Mouse (Mus musculus) hindbrain, embryonic 10.5 days (tissue): ENCODE results near the gene Ier5. TPM values are rescaled to one million over a fixed set of nuclear protein-coding genes. Genes with fewer than 3 reads are reported as not detected.

Experiments
- DNase-seq: peaks from one replicate; pipeline ENCODE4 v3.0.0-alpha.2; 2017; ENCODE audit warnings: low spot score
- H3K27ac ChIP-seq: fragments of 300-500 bp; sonication (generic); 2 replicates; pipeline ENCODE4 v1.5.1; 2016; ENCODE audit warnings: mild to moderate bottlenecking, moderate library complexity
- H3K27me3 ChIP-seq: fragments of 300-500 bp; sonication (generic); 2 replicates; pipeline ENCODE4 v1.6.1; 2016; ENCODE audit warnings: mild to moderate bottlenecking; ENCODE audit not compliant: poor library complexity, insufficient read depth, severe bottlenecking
- H3K36me3 ChIP-seq: fragments of 300-500 bp; sonication (generic); 2 replicates; pipeline ENCODE4 v1.6.1; 2016; ENCODE audit warnings: mild to moderate bottlenecking, moderate library complexity
- H3K4me1 ChIP-seq: fragments of 300-500 bp; sonication (generic); replicated peaks from 2 replicates; pipeline ENCODE4 v1.6.1; 2016; ENCODE audit warnings: mild to moderate bottlenecking
- H3K4me3 ChIP-seq: fragments of 300-500 bp; sonication (generic); 2 replicates; pipeline ENCODE4 v1.5.1; 2016; ENCODE audit warnings: mild to moderate bottlenecking, moderate library complexity
- H3K9me3 ChIP-seq: fragments of 300-500 bp; sonication (generic); 2 replicates; pipeline ENCODE4 v1.6.1; 2016; ENCODE audit warnings: mild to moderate bottlenecking, moderate library complexity
- WGBS: fragments of 180-500 bp; shearing (Covaris S2); methylation state at CpG from one replicate; pipeline ENCODE4 v1.1.7; 2016; 5-methylcytosine and 5-hydroxymethylcytosine counted together
- polyA plus RNA-seq: library from polyadenylated mRNA; unstranded; fragments of >200 nt; fragmentation: Nextera tagmentation; extraction: Ambion mirVana; gene quantifications from 2 replicates; pipeline ENCODE4 v1.2.1, GENCODE M21; 2016

Ier5 gene
- polyA plus RNA-seq, 1 experiment from 2014 or later: 7.0 TPM

- Histone ChIP-seq H3K9me3 (no peaks in the 10 kb centered on the region), H3K4me1 (peaks cover 65% of the 10 kb centered on the region), H3K27ac (peak overlapping the region; percentile 70; the same call in 1 of the 2 replicates), H3K27me3 (0 out of 2 replicates have a peak, but pooled peaks cover 3% of the 10 kb centered on the region), H3K36me3 (no peaks in the 10 kb centered on the region), H3K4me3 (no peak overlapping the region)
- no peak for DNase-seq
- 47% methylated on average over 3 of the region's 3 CpGs for WGBS
These were observed 44.4 kb downstream of the Ier5 start for GRCm38 (mm10) chr1:155055041-155055440.

- DNase-seq: no peak
- Histone ChIP-seq H3K36me3 (no peaks in the 10 kb centered on the region), H3K27ac (peak overlapping the region; percentile 70; the same call in 1 of the 2 replicates), H3K4me1 (peaks cover 65% of the 10 kb centered on the region), H3K27me3 (0 out of 2 replicates have a peak, but pooled peaks cover 3% of the 10 kb centered on the region), H3K9me3 (no peaks in the 10 kb centered on the region), H3K4me3 (no peak overlapping the region)
- WGBS: 66% methylated on average over 6 of the region's 6 CpGs
These were observed 45.0 kb downstream of the Ier5 start for GRCm38 (mm10) chr1:155054366-155054965.

GRCm38 (mm10) chr1:155053296-155053695 lies 46.1 kb downstream of the Ier5 start:
- H3K9me3 ChIP-seq: no peaks in the 10 kb centered on the region
- no peaks in the 10 kb centered on the region for H3K36me3 ChIP-seq
- H3K4me1 ChIP-seq: peaks cover 66% of the 10 kb centered on the region
- DNase-seq: no peak
- H3K27ac ChIP-seq: peak overlapping the region; percentile 86
- H3K27me3 ChIP-seq: 0 out of 2 replicates have a peak, but pooled peaks cover 3% of the 10 kb centered on the region
- 83% methylated on average over 1 of the region's 1 CpGs for WGBS
- no peak overlapping the region for H3K4me3 ChIP-seq

- peaks cover 63% of the 10 kb centered on the region for H3K4me1 ChIP-seq
- 10% methylated on average over 9 of the region's 9 CpGs for WGBS
- DNase-seq: no peak
These were observed 46.7 kb downstream of the Ier5 start for GRCm38 (mm10) chr1:155052761-155053166.

GRCm38 (mm10) chr1:155052131-155052760 lies 47.2 kb downstream of the Ier5 start:
- H3K27me3 ChIP-seq: 0 out of 2 replicates have a peak, but pooled peaks cover 3% of the 10 kb centered on the region
- H3K9me3 ChIP-seq: no peaks in the 10 kb centered on the region
- H3K4me3 ChIP-seq: no peak overlapping the region
- peak overlapping the region; percentile 86 for H3K27ac ChIP-seq
- no peak for DNase-seq
- H3K4me1 ChIP-seq: peaks cover 63% of the 10 kb centered on the region
- H3K36me3 ChIP-seq: no peaks in the 10 kb centered on the region
- WGBS: 25% methylated on average over 4 of the region's 4 CpGs

More at GRCm38 (mm10) chr1:155052761-155053166, 46.7 kb downstream of the Ier5 start:
- Histone ChIP-seq H3K27ac (peak overlapping the region; percentile 86), H3K36me3 (no peaks in the 10 kb centered on the region), H3K27me3 (0 out of 2 replicates have a peak, but pooled peaks cover 3% of the 10 kb centered on the region), H3K9me3 (no peaks in the 10 kb centered on the region), H3K4me3 (no peak overlapping the region)

GRCm38 (mm10) chr1:155051701-155052127 lies 47.7 kb downstream of the Ier5 start:
- peak overlapping the region; percentile 86 for H3K27ac ChIP-seq
- H3K4me3 ChIP-seq: no peak overlapping the region
- H3K36me3 ChIP-seq: no peaks in the 10 kb centered on the region
- H3K4me1 ChIP-seq: peaks cover 63% of the 10 kb centered on the region
- no peaks in the 10 kb centered on the region for H3K9me3 ChIP-seq
- DNase-seq: no peak
- 29% methylated on average over 10 of the region's 10 CpGs for WGBS
- H3K27me3 ChIP-seq: 0 out of 2 replicates have a peak, but pooled peaks cover 3% of the 10 kb centered on the region

- Histone ChIP-seq H3K27ac (peak overlapping the region; percentile 86), H3K36me3 (no peaks in the 10 kb centered on the region), H3K27me3 (0 out of 2 replicates have a peak, but pooled peaks cover 3% of the 10 kb centered on the region), H3K4me1 (peaks cover 59% of the 10 kb centered on the region), H3K9me3 (no peaks in the 10 kb centered on the region), H3K4me3 (no peak overlapping the region)
- 84% methylated on average over 9 of the region's 9 CpGs for WGBS
- no peak for DNase-seq
These were observed 48.4 kb downstream of the Ier5 start for GRCm38 (mm10) chr1:155050897-155051592.

- peak; percentile 53 for DNase-seq
- Histone ChIP-seq H3K9me3 (no peaks in the 10 kb centered on the region), H3K27me3 (0 out of 2 replicates have a peak, but pooled peaks cover 3% of the 10 kb centered on the region), H3K27ac (peak overlapping the region; percentile 78), H3K36me3 (no peaks in the 10 kb centered on the region), H3K4me1 (peaks cover 56% of the 10 kb centered on the region), H3K4me3 (no peak overlapping the region)
- 32% methylated on average over 5 of the region's 5 CpGs for WGBS
These were observed 49.3 kb downstream of the Ier5 start for GRCm38 (mm10) chr1:155050174-155050573.

GRCm38 (mm10) chr1:155048947-155049346 lies 50.5 kb downstream of the Ier5 start:
- no peak overlapping the region for H3K4me3 ChIP-seq
- 0 out of 2 replicates have a peak, but pooled peaks cover 3% of the 10 kb centered on the region for H3K27me3 ChIP-seq
- WGBS: 7% methylated on average over 5 of the region's 5 CpGs
- DNase-seq: peak; percentile 89
- no peaks in the 10 kb centered on the region for H3K36me3 ChIP-seq
- no peaks in the 10 kb centered on the region for H3K9me3 ChIP-seq
- peaks cover 47% of the 10 kb centered on the region for H3K4me1 ChIP-seq
- H3K27ac ChIP-seq: peak overlapping the region; percentile 78; the same call in 1 of the 2 replicates

Other genes starting within 250 kb of the Ier5 start
- gene Cacna1e, start 215.1 kb downstream of the Ier5 start, polyA plus RNA-seq: 1.1 and 1.8 TPM in 2 replicates
- 0.55 and 1.1 TPM in 2 replicates for gene Mr1, start 47.2 kb upstream of the Ier5 start, polyA plus RNA-seq
- 84.4 and 101 TPM in 2 replicates for gene Stx6, start 59.1 kb upstream of the Ier5 start, polyA plus RNA-seq
- gene BC034090, start 144.8 kb upstream of the Ier5 start, polyA plus RNA-seq: 5.3 and 6.2 TPM in 2 replicates